Mouse (Mus musculus): Measurements from ENCODE around the gene Mboat1.

DNA sequence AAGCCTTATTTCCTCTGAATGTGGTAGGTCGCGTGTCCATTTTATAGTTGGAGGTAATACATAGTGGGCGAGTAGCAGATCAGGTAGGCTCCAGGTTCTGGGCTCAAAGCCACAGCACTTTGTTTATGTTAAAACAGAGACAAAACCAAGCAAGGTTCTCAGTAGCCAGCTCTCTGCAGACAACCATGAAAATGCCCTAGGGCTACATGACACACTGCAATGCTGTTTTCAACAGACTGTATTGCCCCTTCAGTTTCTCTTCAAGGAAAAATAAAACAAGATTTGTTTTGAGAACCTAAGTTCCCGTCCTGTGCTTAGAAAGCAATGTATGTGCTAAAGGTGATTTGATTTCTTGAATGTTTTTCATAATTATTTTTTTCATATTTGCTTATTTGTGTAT is 31.2 kb downstream of the Mboat1 start:
- TF ChIP-seq GATA1 (IDR thresholded peaks at IDR 0.05; ENCODE audit: borderline replicate concordance, low read length) (no peak), FLI1 (IDR thresholded peaks at IDR 0.05; ENCODE audit: low read length) (no peak)
